Mouse (Mus musculus) lung, embryonic 14.5 days (tissue): Measurements from ENCODE around the gene Cxcr5. TPM values are rescaled to one million over a fixed set of nuclear protein-coding genes. Genes with fewer than 3 reads are reported as not detected.

ENCODE experiments used
- ATAC-seq: fragments of 200-750 bp; cut with Nextera tagmentation; 2 replicates; pipeline ENCODE4 v1.8.0; 2017; ENCODE audit warnings: mild to moderate bottlenecking, moderate TSS enrichment, moderate library complexity; ENCODE audit not compliant: insufficient read depth
- DNase-seq: peaks from one replicate; pipeline ENCODE4 v3.0.0-alpha.2; 2015
- H3K27ac ChIP-seq: fragments of 300-500 bp; sonication (generic); 2 replicates; pipeline ENCODE4 v1.5.1; 2014; ENCODE audit warnings: low read depth, mild to moderate bottlenecking, moderate library complexity
- H3K27me3 ChIP-seq: fragments of 300-500 bp; sonication (generic); 2 replicates; pipeline ENCODE4 v1.6.1; 2014; ENCODE audit warnings: low read length, control low read depth; ENCODE audit not compliant: insufficient read depth
- H3K36me3 ChIP-seq: fragments of 300-500 bp; sonication (generic); 2 replicates; pipeline ENCODE4 v1.6.1; 2014; ENCODE audit warnings: control low read depth; ENCODE audit not compliant: insufficient read depth
- H3K4me1 ChIP-seq: fragments of 300-500 bp; sonication (generic); 2 replicates; pipeline ENCODE4 v1.6.1; 2014; ENCODE audit warnings: antibody characterized with exemption, control low read depth; ENCODE audit not compliant: insufficient read depth
- H3K4me2 ChIP-seq: fragments of 300-500 bp; sonication (generic); 2 replicates; pipeline ENCODE4 v1.6.1; 2014; ENCODE audit warnings: mild to moderate bottlenecking
- H3K4me3 ChIP-seq: fragments of 300-500 bp; sonication (generic); 2 replicates; pipeline ENCODE4 v1.5.1; 2014; ENCODE audit warnings: low read depth, low read length
- H3K9ac ChIP-seq: fragments of 300-500 bp; sonication (generic); 2 replicates; pipeline ENCODE4 v1.6.1; 2014
- H3K9me3 ChIP-seq: fragments of 300-500 bp; sonication (generic); 2 replicates; pipeline ENCODE4 v1.6.1; 2016; ENCODE audit warnings: low read depth, low read length, control low read depth
- CTCF ChIP-seq: IDR thresholded peaks from 2 replicates; pipeline ENCODE4 v1.5.1; 2016; ENCODE audit warnings: antibody characterized with exemption, low read depth
- WGBS: fragments of 180-500 bp; shearing (Covaris S2); extraction: QIAGEN DNeasy Blood & Tissue Kit; methylation state at CpG from one replicate; pipeline ENCODE4 v1.1.7; 2014; 5-methylcytosine and 5-hydroxymethylcytosine counted together
- polyA plus RNA-seq: library from polyadenylated mRNA; unstranded; fragments of >200 nt; fragmentation: Nextera tagmentation; extraction: Ambion mirVana; gene quantifications from 2 replicates; pipeline ENCODE4 v1.2.1, GENCODE M21; 2014

Cxcr5 gene
- polyA plus RNA-seq, 1 experiment from 2014 or later: not detected

GRCm38 (mm10) chr9:44523686-44524085, 38.0 kb downstream of the Cxcr5 start:
- no peak for TF ChIP-seq CTCF
- no peak overlapping the region for H3K9ac ChIP-seq
- no peak overlapping the region for H3K4me3 ChIP-seq
- no peak for ATAC-seq
- H3K27me3 ChIP-seq: no peaks in the 10 kb centered on the region
- 66% methylated on average over 5 of the region's 5 CpGs for WGBS
- H3K27ac ChIP-seq: no peak overlapping the region
- no peak overlapping the region for H3K4me2 ChIP-seq
- peak; percentile 21 for DNase-seq
- no peaks in the 10 kb centered on the region for H3K4me1 ChIP-seq
- no peaks in the 10 kb centered on the region for H3K36me3 ChIP-seq
- H3K9me3 ChIP-seq: no peaks in the 10 kb centered on the region

- Histone ChIP-seq H3K9ac (no peak overlapping the region), H3K9me3 (no peaks in the 10 kb centered on the region)
Measured at GRCm38 (mm10) chr9:44521927-44522326, 39.8 kb downstream of the Cxcr5 start.

GRCm38 (mm10) chr9:44518068-44518467, 43.6 kb downstream of the Cxcr5 start:
- Histone ChIP-seq H3K4me1 (no peaks in the 10 kb centered on the region), H3K9me3 (no peaks in the 10 kb centered on the region), H3K27me3 (no peaks in the 10 kb centered on the region), H3K9ac (no peak overlapping the region), H3K4me3 (no peak overlapping the region), H3K4me2 (no peak overlapping the region), H3K27ac (no peak overlapping the region), H3K36me3 (no peaks in the 10 kb centered on the region)
- DNase-seq (peak; percentile 88), ATAC-seq (peak; percentile 30; the same call in 1 of the 2 replicates)
- TF ChIP-seq CTCF: no peak
- 41% methylated on average over 7 of the region's 7 CpGs for WGBS

More at GRCm38 (mm10) chr9:44521927-44522326, 39.8 kb downstream of the Cxcr5 start:
- no peaks in the 10 kb centered on the region for H3K36me3 ChIP-seq
- TF ChIP-seq CTCF: no peak
- ATAC-seq (no peak), DNase-seq (no peak)
- no peak overlapping the region for H3K27ac ChIP-seq
- H3K27me3 ChIP-seq: no peaks in the 10 kb centered on the region
- H3K4me3 ChIP-seq: no peak overlapping the region
- H3K4me2 ChIP-seq: no peak overlapping the region
- no peaks in the 10 kb centered on the region for H3K4me1 ChIP-seq
- 77% methylated on average over 10 of the region's 10 CpGs for WGBS

- WGBS: 52% methylated on average over 4 of the region's 4 CpGs
- Histone ChIP-seq H3K36me3 (no peaks in the 10 kb centered on the region), H3K9ac (no peak overlapping the region), H3K9me3 (no peaks in the 10 kb centered on the region), H3K4me3 (no peak overlapping the region), H3K4me1 (0 out of 2 replicates have a peak, but pooled peaks cover 2% of the 10 kb centered on the region), H3K27ac (no peak overlapping the region), H3K27me3 (no peaks in the 10 kb centered on the region), H3K4me2 (no peak overlapping the region)
- DNase-seq (no peak), ATAC-seq (no peak)
- no peak for TF ChIP-seq CTCF
Measured at GRCm38 (mm10) chr9:44517368-44517767, 44.3 kb downstream of the Cxcr5 start.

GRCm38 (mm10) chr9:44515891-44516290, 45.8 kb downstream of the Cxcr5 start:
- TF ChIP-seq CTCF: no peak
- Histone ChIP-seq H3K27me3 (no peaks in the 10 kb centered on the region), H3K4me3 (no peak overlapping the region), H3K4me1 (peaks cover 8% of the 10 kb centered on the region; the same call in 1 of the 2 replicates), H3K36me3 (no peaks in the 10 kb centered on the region), H3K27ac (peak overlapping the region; percentile 56; the same call in 1 of the 2 replicates), H3K9me3 (no peaks in the 10 kb centered on the region), H3K9ac (no peak overlapping the region), H3K4me2 (no peak overlapping the region)
- ATAC-seq (no peak), DNase-seq (no peak)
- 82% methylated on average over 5 of the region's 5 CpGs for WGBS

GRCm38 (mm10) chr9:44515131-44515751, 46.4 kb downstream of the Cxcr5 start:
- peak overlapping the region; percentile 56; the same call in 1 of the 2 replicates for H3K27ac ChIP-seq
- H3K9me3 ChIP-seq: no peaks in the 10 kb centered on the region
- peak overlapping the region; percentile 23; the same call in 1 of the 2 replicates for H3K9ac ChIP-seq
- ATAC-seq (peak; percentile 29; the same call in 1 of the 2 replicates), DNase-seq (peak; percentile 81)
- TF ChIP-seq CTCF: no peak
- H3K4me2 ChIP-seq: peak overlapping the region; percentile 37
- H3K36me3 ChIP-seq: no peaks in the 10 kb centered on the region
- no peaks in the 10 kb centered on the region for H3K27me3 ChIP-seq
- 33% methylated on average over 12 of the region's 12 CpGs for WGBS
- no peak overlapping the region for H3K4me3 ChIP-seq
- peaks cover 10% of the 10 kb centered on the region; the same call in 1 of the 2 replicates for H3K4me1 ChIP-seq

GRCm38 (mm10) chr9:44514147-44514546, 47.5 kb downstream of the Cxcr5 start:
- H3K27me3 ChIP-seq: no peaks in the 10 kb centered on the region
- H3K9me3 ChIP-seq: no peaks in the 10 kb centered on the region
- H3K27ac ChIP-seq: no peak overlapping the region
- 82% methylated on average over 5 of the region's 5 CpGs for WGBS
- H3K4me1 ChIP-seq: peaks cover 17% of the 10 kb centered on the region; the same call in 1 of the 2 replicates
- ATAC-seq (no peak), DNase-seq (no peak)
- TF ChIP-seq CTCF: no peak
- no peak overlapping the region for H3K9ac ChIP-seq
- no peak overlapping the region for H3K4me2 ChIP-seq
- H3K4me3 ChIP-seq: no peak overlapping the region
- H3K36me3 ChIP-seq: peaks cover 4% of the 10 kb centered on the region; the same call in 1 of the 2 replicates
